Mouse (Mus musculus) cerebellum, adult 2 months (tissue): ENCODE data around the gene Kcnip4. TPM values are rescaled to one million over a fixed set of nuclear protein-coding genes. Genes with fewer than 3 reads are reported as not detected.

Experiments
- DNase-seq, 2 experiments: peaks; one replicate each; pipeline ENCODE4 v3.0.0; 2021
- H3K27ac ChIP-seq: fragments of 200-500 bp; 2 replicates; pipeline ENCODE4 v1.5.1; 2012; ENCODE audit warnings: low read length, control low read depth, inconsistent platforms; ENCODE audit not compliant: insufficient read depth
- H3K27me3 ChIP-seq: fragments of 200-500 bp; 2 replicates; pipeline ENCODE4 v1.6.1; 2012; ENCODE audit warnings: inconsistent platforms, mild to moderate bottlenecking, low read length, moderate library complexity; ENCODE audit not compliant: control insufficient read depth, insufficient read depth
- H3K4me1 ChIP-seq: fragments of 200-500 bp; 2 replicates; pipeline ENCODE4 v1.6.1; 2011; ENCODE audit warnings: low read length; ENCODE audit not compliant: control insufficient read depth, insufficient read depth
- H3K4me3 ChIP-seq: fragments of 200-500 bp; replicated peaks from 2 replicates; pipeline ENCODE3; 2011; ENCODE audit warnings: mild to moderate bottlenecking, low read depth, low read length, control low read depth; ENCODE audit not compliant: insufficient read depth
- CTCF ChIP-seq: fragments of 200-500 bp; IDR thresholded peaks from 2 replicates; pipeline ENCODE4 v1.5.1; 2011; ENCODE audit warnings: low read depth, mild to moderate bottlenecking, control low read depth, low read length, moderate library complexity, borderline replicate concordance; ENCODE audit not compliant: insufficient read depth
- POLR2A ChIP-seq: fragments of 200-500 bp; IDR thresholded peaks from 2 replicates; pipeline ENCODE4 v1.6.1; 2011; ENCODE audit warnings: low read length, control low read depth, borderline replicate concordance; ENCODE audit not compliant: insufficient read depth
- WGBS: fragments of 180-500 bp; shearing (Covaris S2); methylation state at CpG from one replicate; pipeline ENCODE4 v1.1.7; 2018; 5-methylcytosine and 5-hydroxymethylcytosine counted together
- polyA plus RNA-seq: library from polyadenylated mRNA; depleted of rRNA; stranded (reverse); fragments of >200 nt; gene quantifications from 2 replicates; pipeline ENCODE4 v1.2.3, GENCODE M21; 2012

Gene Kcnip4
- polyA plus RNA-seq, 1 experiment = 93.6 TPM

GRCm38 (mm10) chr5:49201164-49201756 is 323.4 kb downstream of the Kcnip4 start:
- no peak for DNase-seq
- no peak overlapping the region for H3K4me3 ChIP-seq
- WGBS = 53% methylated on average over 4 of the region's 4 CpGs
- no peak overlapping the region for H3K27ac ChIP-seq
- no peak for TF ChIP-seq POLR2A
- TF ChIP-seq CTCF = no peak
- no peaks in the 10 kb centered on the region for H3K27me3 ChIP-seq
- H3K4me1 ChIP-seq = 0 out of 2 replicates have a peak, but pooled peaks cover 3% of the 10 kb centered on the region

GRCm38 (mm10) chr5:49188236-49188635 is 336.5 kb downstream of the Kcnip4 start:
- TF ChIP-seq POLR2A (no peak), CTCF (no peak)
- Histone ChIP-seq H3K27ac (no peak overlapping the region), H3K4me1 (no peaks in the 10 kb centered on the region), H3K27me3 (no peaks in the 10 kb centered on the region), H3K4me3 (no peak overlapping the region)
- peak; percentile 59 to 78 for DNase-seq
- 10% methylated on average over 1 of the region's 1 CpGs for WGBS

GRCm38 (mm10) chr5:49150116-49150811 is 374.4 kb downstream of the Kcnip4 start:
- DNase-seq = peak in 1 of 2 experiments; percentile 8
- H3K4me1 ChIP-seq = peaks cover 6% of the 10 kb centered on the region; the same call in 1 of the 2 replicates
- H3K4me3 ChIP-seq = no peak overlapping the region
- no peak overlapping the region for H3K27ac ChIP-seq
- no peaks in the 10 kb centered on the region for H3K27me3 ChIP-seq
- WGBS = 20% methylated on average over 2 of the region's 2 CpGs
- TF ChIP-seq POLR2A = no peak
- no peak for TF ChIP-seq CTCF

GRCm38 (mm10) chr5:49149684-49150083 is 375.0 kb downstream of the Kcnip4 start:
- 68% methylated on average over 2 of the region's 2 CpGs for WGBS
- TF ChIP-seq POLR2A (no peak), CTCF (no peak)
- no peak for DNase-seq

GRCm38 (mm10) chr5:49095432-49095831 is 429.3 kb downstream of the Kcnip4 start:
- TF ChIP-seq POLR2A (no peak), CTCF (no peak)
- WGBS = 33% methylated on average over 5 of the region's 5 CpGs
- H3K4me3 ChIP-seq = no peak overlapping the region
- peaks cover 15% of the 10 kb centered on the region for H3K4me1 ChIP-seq
- no peak overlapping the region for H3K27ac ChIP-seq
- no peaks in the 10 kb centered on the region for H3K27me3 ChIP-seq
- DNase-seq = peak; percentile 60 to 88

More at GRCm38 (mm10) chr5:49149684-49150083, 375.0 kb downstream of the Kcnip4 start:
- H3K4me3 ChIP-seq = no peak overlapping the region
- H3K27me3 ChIP-seq = no peaks in the 10 kb centered on the region
- H3K27ac ChIP-seq = no peak overlapping the region
- H3K4me1 ChIP-seq = peaks cover 6% of the 10 kb centered on the region; the same call in 1 of the 2 replicates

- Histone ChIP-seq H3K4me3 (no peak overlapping the region), H3K27me3 (no peaks in the 10 kb centered on the region), H3K4me1 (peaks cover 15% of the 10 kb centered on the region), H3K27ac (no peak overlapping the region)
- TF ChIP-seq POLR2A = no peak
- TF ChIP-seq CTCF = peak; percentile 34; the same call in 1 of the 2 replicates
- 24% methylated on average over 2 of the region's 2 CpGs for WGBS
- DNase-seq = peak; percentile 46 to 79
Observed at GRCm38 (mm10) chr5:49094945-49095344, 429.8 kb downstream of the Kcnip4 start.

- Histone ChIP-seq H3K27me3 (no peaks in the 10 kb centered on the region), H3K4me3 (no peak overlapping the region), H3K4me1 (peaks cover 15% of the 10 kb centered on the region), H3K27ac (no peak overlapping the region)
- no peak for TF ChIP-seq CTCF
- no peak for TF ChIP-seq POLR2A
- DNase-seq = no peak
- WGBS = 66% methylated on average over 3 of the region's 3 CpGs
Observed at GRCm38 (mm10) chr5:49094306-49094705, 430.4 kb downstream of the Kcnip4 start.
